Mouse (Mus musculus) CH12.LX (cell line): Measurements from ENCODE around the gene Fbxo11.

Source experiments
- E2F4 ChIP-seq: IDR thresholded peaks from 2 replicates; pipeline ENCODE4 v1.6.1; 2011; ENCODE audit warnings: low read depth, low read length, improper control_type of control experiment; ENCODE audit not compliant: insufficient replicate concordance
- MYC ChIP-seq: IDR thresholded peaks from 2 replicates; pipeline ENCODE4 v1.6.1; 2011; ENCODE audit warnings: low read depth, mild to moderate bottlenecking, improper control_type of control experiment, low read length

GRCm38 (mm10) chr17:88031755-88032154 is 33.3 kb downstream of the Fbxo11 start:
- TF ChIP-seq MYC = no peak
- TF ChIP-seq E2F4 = no peak
